Mouse (Mus musculus): ENCODE measurements around the gene Gm17324.

- TF ChIP-seq POLR2A (IDR thresholded peaks at IDR 0.05; ENCODE audit: control insufficient read depth, extremely low read depth, insufficient read depth, low read length, poor library complexity) (no peak), CTCF (IDR thresholded peaks at IDR 0.05; ENCODE audit: borderline replicate concordance, control insufficient read depth, extremely low read depth, insufficient read depth, low read length, poor library complexity) (no peak)
Measured at GRCm38 (mm10) chr9:78492254-78492653, 43.7 kb upstream of the Gm17324 start.
